Mouse (Mus musculus) C2C12 (cell line): ENCODE data around the gene Cd160. TPM values are rescaled to one million over a fixed set of nuclear protein-coding genes. Genes with fewer than 3 reads are reported as not detected.

Experiments
- H3K27me3 ChIP-seq: one replicate; pipeline ENCODE4 v1.6.1; 2011; ENCODE audit not compliant: control insufficient read depth, insufficient read depth, insufficient read length
- H3K36me3 ChIP-seq: one replicate; pipeline ENCODE4 v1.6.1; 2011; ENCODE audit not compliant: control insufficient read depth, insufficient read depth
- H3K4me3 ChIP-seq: one replicate; pipeline ENCODE4 v1.5.1; 2011; ENCODE audit warnings: mild to moderate bottlenecking, control low read depth; ENCODE audit not compliant: poor library complexity, insufficient read depth, severe bottlenecking
- H3K79me2 ChIP-seq: one replicate; pipeline ENCODE4 v1.6.1; 2011; ENCODE audit not compliant: control insufficient read depth, insufficient read depth
- H3K79me3 ChIP-seq: one replicate; pipeline ENCODE4 v1.6.1; 2011; ENCODE audit warnings: low read depth, control low read depth
- H3ac ChIP-seq: one replicate; pipeline ENCODE3; 2011; ENCODE audit warnings: low read depth; ENCODE audit not compliant: control insufficient read depth, insufficient read length
- CEBPB ChIP-seq: IDR thresholded peaks from one replicate; pipeline ENCODE4 v1.6.1; 2011; ENCODE audit warnings: low read depth, mild to moderate bottlenecking, control low read depth, moderate library complexity
- CTCF ChIP-seq: IDR thresholded peaks from one replicate; pipeline ENCODE4 v1.5.1; 2011; ENCODE audit not compliant: control insufficient read depth, insufficient read depth, insufficient read length
- FOSL1 ChIP-seq: IDR thresholded peaks from one replicate; pipeline ENCODE4 v1.8.0; 2011; ENCODE audit warnings: mild to moderate bottlenecking, low read length; ENCODE audit not compliant: poor library complexity, insufficient read depth, severe bottlenecking
- MAX ChIP-seq: IDR thresholded peaks from one replicate; pipeline ENCODE4 v1.6.1; 2011; ENCODE audit warnings: mild to moderate bottlenecking, control low read depth
- MYOD1 ChIP-seq: IDR thresholded peaks from one replicate; pipeline ENCODE4 v1.6.1; 2011; ENCODE audit warnings: low read depth; ENCODE audit not compliant: control insufficient read depth, insufficient read length
- MYOG ChIP-seq: IDR thresholded peaks from one replicate; pipeline ENCODE4 v1.6.1; 2011; ENCODE audit not compliant: control insufficient read depth, insufficient read length; ENCODE audit errors: extremely low read depth
- USF1 ChIP-seq: IDR thresholded peaks from one replicate; pipeline ENCODE4 v1.6.1; 2011; ENCODE audit warnings: low read depth, mild to moderate bottlenecking, control low read depth, moderate library complexity
- polyA plus RNA-seq: library from polyadenylated mRNA; unstranded; fragments of >200 nt; fragmentation: generic; extraction: Trizol; gene quantifications from one replicate; pipeline ENCODE4 v1.2.1, GENCODE M21; 2012; ENCODE audit warnings: missing spikeins

Cd160 gene
- polyA plus RNA-seq, 1 experiment = 0.04 TPM

DNA sequence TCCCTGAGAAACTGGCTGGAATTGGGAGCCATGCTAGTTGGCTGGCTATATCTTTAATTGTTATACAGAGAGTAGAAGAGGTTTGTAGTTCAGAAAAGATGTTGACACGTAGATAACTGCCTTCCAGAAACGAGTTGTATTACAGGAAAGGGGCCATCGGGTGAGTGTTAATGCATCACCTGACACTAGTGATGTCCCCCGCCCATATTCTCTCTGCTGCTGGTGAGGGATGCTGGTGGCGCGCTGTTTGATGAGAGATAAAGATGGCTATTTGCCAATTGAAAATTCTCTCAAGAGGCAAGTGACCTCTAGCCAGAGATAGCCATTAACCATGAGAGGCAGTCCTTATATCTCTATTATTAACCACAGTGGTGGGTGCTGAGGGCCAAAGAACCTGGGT is 23.4 kb upstream of the Cd160 start:
- H3K36me3 ChIP-seq = no peaks in the 10 kb centered on the region
- H3K27me3 ChIP-seq = no peaks in the 10 kb centered on the region
- no peaks in the 10 kb centered on the region for H3K79me3 ChIP-seq
- TF ChIP-seq MYOD1 (no peak), FOSL1 (no peak), USF1 (no peak), CEBPB (no peak), MAX (no peak), MYOG (no peak), CTCF (no peak)
- no peaks in the 10 kb centered on the region for H3K79me2 ChIP-seq
- H3ac ChIP-seq = no peak overlapping the region
- H3K4me3 ChIP-seq = no peak overlapping the region

DNA sequence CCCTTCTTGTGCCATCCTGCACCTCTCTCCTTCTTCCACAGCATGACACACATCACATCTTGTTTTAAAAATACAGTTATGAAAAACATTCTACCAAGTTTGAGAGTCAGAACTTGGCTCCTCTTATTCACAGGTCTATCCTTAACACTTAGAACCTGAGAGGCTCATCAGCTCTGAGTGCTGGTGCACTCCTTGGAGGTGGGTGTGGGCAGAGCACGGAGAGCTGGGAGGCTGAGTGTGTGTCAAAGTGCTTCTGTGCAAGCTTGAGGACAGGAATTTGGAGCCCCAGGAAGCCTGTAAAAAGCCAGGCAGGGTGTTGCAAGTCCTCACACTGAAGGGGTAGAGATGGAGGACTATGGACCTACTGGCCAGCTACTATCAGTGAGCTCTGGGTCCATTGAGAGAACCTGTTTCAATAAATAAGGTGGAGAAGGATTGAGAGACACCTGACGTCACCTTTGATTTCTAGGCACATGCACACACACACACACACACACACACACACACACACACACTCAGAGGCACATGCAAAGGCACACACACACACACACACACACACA is 20.1 kb upstream of the Cd160 start:
- no peaks in the 10 kb centered on the region for H3K27me3 ChIP-seq
- H3ac ChIP-seq = no peak overlapping the region
- H3K4me3 ChIP-seq = no peak overlapping the region
- H3K79me3 ChIP-seq = no peaks in the 10 kb centered on the region
- TF ChIP-seq CEBPB = no peak
- TF ChIP-seq MAX = no peak
- TF ChIP-seq FOSL1 = no peak
- H3K36me3 ChIP-seq = no peaks in the 10 kb centered on the region
- H3K79me2 ChIP-seq = no peaks in the 10 kb centered on the region

DNA sequence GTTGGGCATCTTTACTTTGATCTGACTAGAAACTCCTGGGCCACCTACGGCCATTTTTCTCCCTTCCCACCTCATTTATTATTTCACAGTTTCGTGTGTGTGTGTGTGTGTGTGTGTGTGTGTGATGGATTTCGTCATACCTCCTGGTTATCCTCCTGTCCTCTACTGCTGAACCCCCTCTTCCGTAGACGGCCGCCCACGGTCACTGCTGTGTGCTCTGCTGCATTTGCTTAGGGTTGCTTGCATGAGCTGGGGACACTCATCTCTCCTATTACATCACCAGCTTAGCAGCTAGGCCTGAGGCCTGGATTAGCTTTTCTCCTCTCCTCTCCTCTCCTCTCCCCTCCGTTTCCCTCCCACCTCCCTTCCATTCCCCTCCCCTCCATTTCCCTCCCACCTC is 19.3 kb upstream of the Cd160 start:
- no peaks in the 10 kb centered on the region for H3K36me3 ChIP-seq
- no peak overlapping the region for H3ac ChIP-seq
- no peaks in the 10 kb centered on the region for H3K79me3 ChIP-seq
- no peaks in the 10 kb centered on the region for H3K27me3 ChIP-seq
- TF ChIP-seq FOSL1 (no peak), MAX (no peak), MYOD1 (no peak)
- no peak overlapping the region for H3K4me3 ChIP-seq
- H3K79me2 ChIP-seq = no peaks in the 10 kb centered on the region

DNA sequence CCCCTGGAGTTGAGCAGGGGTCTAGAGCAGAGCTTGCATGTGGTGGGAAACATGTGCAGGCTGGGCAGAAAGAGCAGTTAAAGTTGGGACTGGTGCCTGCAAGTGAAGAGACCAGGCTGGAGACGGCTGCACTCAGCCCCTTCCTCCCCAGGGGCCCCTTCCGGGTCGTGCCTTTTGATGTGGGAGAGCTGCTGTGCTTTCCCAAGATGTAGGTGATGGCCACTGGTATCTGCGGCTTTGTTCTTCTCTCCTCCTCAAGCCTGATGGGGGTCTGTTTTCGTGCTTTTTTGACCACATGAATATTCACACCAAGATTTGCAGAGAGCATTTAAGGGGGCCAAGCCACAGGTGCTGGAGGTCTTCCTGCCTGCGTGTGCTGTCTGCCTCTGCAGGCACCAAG is 18.5 kb upstream of the Cd160 start:
- H3K79me2 ChIP-seq = no peaks in the 10 kb centered on the region
- H3ac ChIP-seq = no peak overlapping the region
- no peaks in the 10 kb centered on the region for H3K36me3 ChIP-seq
- no peak for TF ChIP-seq USF1
- no peak for TF ChIP-seq FOSL1
- no peak for TF ChIP-seq MAX
- TF ChIP-seq MYOD1 = no peak
- TF ChIP-seq MYOG = no peak
- TF ChIP-seq CTCF = no peak
- no peak for TF ChIP-seq CEBPB
- H3K4me3 ChIP-seq = no peak overlapping the region
- no peaks in the 10 kb centered on the region for H3K27me3 ChIP-seq
- H3K79me3 ChIP-seq = no peaks in the 10 kb centered on the region

DNA sequence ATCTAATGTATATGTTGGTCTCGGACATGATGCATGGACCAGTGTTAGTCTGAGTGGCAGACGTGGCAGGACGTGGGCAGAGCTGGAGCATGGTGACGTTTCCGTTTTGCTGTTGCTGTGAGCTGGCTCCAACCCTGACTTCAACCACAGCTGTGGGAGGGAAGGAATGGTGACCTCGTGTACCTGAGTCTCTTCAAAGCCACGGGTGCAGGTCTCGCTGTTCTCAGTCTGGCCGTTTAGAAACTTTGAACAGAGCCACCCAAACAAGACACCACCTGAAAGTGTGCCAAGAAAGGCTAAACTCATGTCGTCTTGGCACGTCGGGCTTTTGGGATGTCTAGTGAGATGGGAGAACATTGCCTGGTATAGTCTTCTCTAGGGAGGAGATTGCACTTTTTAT is 17.8 kb upstream of the Cd160 start:
- no peak overlapping the region for H3K4me3 ChIP-seq
- H3K27me3 ChIP-seq = no peaks in the 10 kb centered on the region
- no peaks in the 10 kb centered on the region for H3K79me3 ChIP-seq
- H3ac ChIP-seq = no peak overlapping the region
- H3K79me2 ChIP-seq = no peaks in the 10 kb centered on the region
- H3K36me3 ChIP-seq = no peaks in the 10 kb centered on the region
- TF ChIP-seq FOSL1 = no peak
- no peak for TF ChIP-seq MYOG
- no peak for TF ChIP-seq MAX
- TF ChIP-seq CTCF = no peak
- TF ChIP-seq USF1 = no peak
- no peak for TF ChIP-seq CEBPB
- TF ChIP-seq MYOD1 = no peak

DNA sequence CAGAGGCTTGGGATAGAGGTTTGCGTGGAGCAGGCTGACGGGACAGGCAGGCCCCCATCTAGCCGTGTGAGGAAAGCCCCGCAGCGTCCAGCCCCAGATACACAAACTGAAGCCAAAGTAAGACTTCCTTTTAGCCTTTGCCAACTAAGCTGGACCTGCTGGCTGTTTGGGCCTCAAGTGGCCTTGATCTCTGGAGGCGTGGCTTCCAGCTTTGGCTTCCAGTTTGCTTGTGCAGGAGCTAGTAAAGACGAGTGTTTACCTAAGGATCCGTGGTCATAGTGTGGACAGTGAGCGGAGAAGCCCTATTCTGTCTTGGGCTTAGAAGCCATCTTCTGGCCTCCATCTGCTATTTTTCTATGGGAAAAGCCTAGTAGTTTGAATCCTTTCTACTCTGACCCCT is 16.7 kb upstream of the Cd160 start:
- no peak for TF ChIP-seq USF1
- no peak for TF ChIP-seq MAX
- TF ChIP-seq CEBPB = no peak
- TF ChIP-seq CTCF = no peak
- TF ChIP-seq FOSL1 = no peak
- no peak for TF ChIP-seq MYOG
- no peak for TF ChIP-seq MYOD1
- Histone ChIP-seq H3K4me3 (no peak overlapping the region), H3K27me3 (no peaks in the 10 kb centered on the region), H3K36me3 (no peaks in the 10 kb centered on the region), H3K79me2 (no peaks in the 10 kb centered on the region), H3ac (no peak overlapping the region), H3K79me3 (no peaks in the 10 kb centered on the region)
